Mouse (Mus musculus): ENCODE data around the gene Itm2c. TPM values are rescaled to one million over a fixed set of nuclear protein-coding genes. Genes with fewer than 3 reads are reported as not detected.

Gene Itm2c
- total and polyA plus RNA-seq, 2 experiments from 2014 or later, result 246 to 280 TPM

- Histone ChIP-seq H3K9ac (no peak overlapping the region), H3K9me3 (ENCODE audit: low read length) (0 out of 2 replicates have a peak, but pooled peaks cover 3% of the 10 kb centered on the region), H3K36me3 (ENCODE audit: insufficient read depth) (no peaks in the 10 kb centered on the region), H3K27me3 (ENCODE audit: insufficient read depth, low read length) (no peaks in the 10 kb centered on the region), H3K4me1 (ENCODE audit: insufficient read depth) (no peaks in the 10 kb centered on the region), H3K4me2 (ENCODE audit: low read depth) (no peak overlapping the region), H3K27ac (ENCODE audit: low read depth, low read length) (no peak overlapping the region), H3K4me3 (ENCODE audit: low read depth, low read length) (no peak overlapping the region)
- WGBS, result 76% methylated on average over 2 of the region's 2 CpGs
- TF ChIP-seq CTCF (IDR thresholded peaks at IDR 0.05; ENCODE audit: low read depth), result no peak
- DNase-seq (no peak), ATAC-seq (no peak)
These were observed 55.1 kb downstream of the Itm2c start for GRCm38 (mm10) chr1:85949085-85949684.

GRCm38 (mm10) chr1:85955150-85955549, 61.1 kb downstream of the Itm2c start:
- Histone ChIP-seq H3K9ac (no peak overlapping the region), H3K27ac (ENCODE audit: low read depth, low read length) (no peak overlapping the region), H3K4me2 (ENCODE audit: low read depth) (no peak overlapping the region), H3K27me3 (ENCODE audit: insufficient read depth, low read length) (no peaks in the 10 kb centered on the region), H3K4me1 (ENCODE audit: insufficient read depth) (no peaks in the 10 kb centered on the region), H3K36me3 (ENCODE audit: insufficient read depth) (no peaks in the 10 kb centered on the region), H3K9me3 (ENCODE audit: low read length) (no peaks in the 10 kb centered on the region), H3K4me3 (ENCODE audit: low read depth, low read length) (no peak overlapping the region)
- ATAC-seq (no peak), DNase-seq (no peak)
- no peak for TF ChIP-seq CTCF (IDR thresholded peaks at IDR 0.05; ENCODE audit: low read depth)
- WGBS, result 79% methylated on average over 3 of the region's 3 CpGs

- H3K4me3 ChIP-seq (ENCODE audit: low read depth, low read length), result no peak overlapping the region
- no peaks in the 10 kb centered on the region for H3K4me1 ChIP-seq (ENCODE audit: insufficient read depth)
- TF ChIP-seq CTCF (IDR thresholded peaks at IDR 0.05; ENCODE audit: low read depth), result no peak
- no peaks in the 10 kb centered on the region for H3K36me3 ChIP-seq (ENCODE audit: insufficient read depth)
- no peak overlapping the region for H3K9ac ChIP-seq
- H3K4me2 ChIP-seq (ENCODE audit: low read depth), result no peak overlapping the region
- no peak overlapping the region for H3K27ac ChIP-seq (ENCODE audit: low read depth, low read length)
- WGBS, result 78% methylated on average over 5 of the region's 5 CpGs
- no peaks in the 10 kb centered on the region for H3K9me3 ChIP-seq (ENCODE audit: low read length)
- ATAC-seq (no peak), DNase-seq (no peak)
- no peaks in the 10 kb centered on the region for H3K27me3 ChIP-seq (ENCODE audit: insufficient read depth, low read length)
These were observed 63.2 kb downstream of the Itm2c start for GRCm38 (mm10) chr1:85957290-85957689.

- no peak for TF ChIP-seq CTCF (IDR thresholded peaks at IDR 0.05; ENCODE audit: low read depth)
- 56% methylated on average over 9 of the region's 9 CpGs for WGBS
- Histone ChIP-seq H3K4me1 (ENCODE audit: insufficient read depth) (no peaks in the 10 kb centered on the region), H3K36me3 (ENCODE audit: insufficient read depth) (no peaks in the 10 kb centered on the region), H3K4me3 (ENCODE audit: low read depth, low read length) (no peak overlapping the region), H3K9me3 (ENCODE audit: low read length) (no peaks in the 10 kb centered on the region), H3K4me2 (ENCODE audit: low read depth) (no peak overlapping the region), H3K27ac (ENCODE audit: low read depth, low read length) (0 out of 2 replicates have a peak overlapping the region, but pooled peaks have one; percentile 9), H3K9ac (no peak overlapping the region), H3K27me3 (ENCODE audit: insufficient read depth, low read length) (no peaks in the 10 kb centered on the region)
- peak; percentile 74 for ATAC-seq
- DNase-seq, result peak; percentile 27
These were observed 64.0 kb downstream of the Itm2c start for GRCm38 (mm10) chr1:85957942-85958619.

Other genes starting within 250 kb of the Itm2c start
- 0.46 and 0.95 TPM in 2 replicates for gene Sp100, start 244.3 kb upstream of the Itm2c start, total RNA-seq (2014; rRNA removed)
- gene Sp100, start 244.3 kb upstream of the Itm2c start, polyA plus RNA-seq (2015; fragmentation: Nextera tagmentation; extraction: Ambion mirVana), result 0.74 and 1.1 TPM in 2 replicates
- gene A630001G21Rik, start 115.6 kb upstream of the Itm2c start, total RNA-seq (2014; rRNA removed), result 0.46 and 2.0 TPM in 2 replicates
- 0.19 and 0.25 TPM in 2 replicates for gene A630001G21Rik, start 115.6 kb upstream of the Itm2c start, polyA plus RNA-seq (2015; fragmentation: Nextera tagmentation; extraction: Ambion mirVana)
- 191 and 216 TPM in 2 replicates for gene Cab39, start 100.8 kb upstream of the Itm2c start, total RNA-seq (2014; rRNA removed)
- 41.1 and 46.1 TPM in 2 replicates for gene Cab39, start 100.8 kb upstream of the Itm2c start, polyA plus RNA-seq (2015; fragmentation: Nextera tagmentation; extraction: Ambion mirVana)
- gene 4933407L21Rik, start 34.2 kb downstream of the Itm2c start, total RNA-seq (2014; rRNA removed), result 6.7 and 9.8 TPM in 2 replicates
- 6.2 and 8.6 TPM in 2 replicates for gene 4933407L21Rik, start 34.2 kb downstream of the Itm2c start, polyA plus RNA-seq (2015; fragmentation: Nextera tagmentation; extraction: Ambion mirVana)
- gene Gpr55, start 66.7 kb downstream of the Itm2c start, total RNA-seq (2014; rRNA removed), result 0.05 and 0.08 TPM in 2 replicates
- 0.08 and 0.12 TPM in 2 replicates for gene Gpr55, start 66.7 kb downstream of the Itm2c start, polyA plus RNA-seq (2015; fragmentation: Nextera tagmentation; extraction: Ambion mirVana)
- gene Spata3, start 122.5 kb downstream of the Itm2c start, total RNA-seq (2014; rRNA removed), result 0.54 TPM in 1 of 2 replicates, not detected in the other
- 0.92 and 0.94 TPM in 2 replicates for gene Spata3, start 122.5 kb downstream of the Itm2c start, polyA plus RNA-seq (2015; fragmentation: Nextera tagmentation; extraction: Ambion mirVana)
- 22.6 and 30.5 TPM in 2 replicates for gene 2810459M11Rik, start 151.6 kb downstream of the Itm2c start, total RNA-seq (2014; rRNA removed)
- gene 2810459M11Rik, start 151.6 kb downstream of the Itm2c start, polyA plus RNA-seq (2015; fragmentation: Nextera tagmentation; extraction: Ambion mirVana), result 9.3 and 13.6 TPM in 2 replicates
- gene Psmd1, start 170.1 kb downstream of the Itm2c start, total RNA-seq (2014; rRNA removed), result 106 and 133 TPM in 2 replicates
- gene Psmd1, start 170.1 kb downstream of the Itm2c start, polyA plus RNA-seq (2015; fragmentation: Nextera tagmentation; extraction: Ambion mirVana), result 164 and 184 TPM in 2 replicates
- gene Htr2b, start 217.7 kb downstream of the Itm2c start, total RNA-seq (2014; rRNA removed), result 0.08 TPM in 1 of 2 replicates, not detected in the other
- 0.22 TPM in 1 of 2 replicates, not detected in the other for gene Htr2b, start 217.7 kb downstream of the Itm2c start, polyA plus RNA-seq (2015; fragmentation: Nextera tagmentation; extraction: Ambion mirVana)
- 1.5 and 1.8 TPM in 2 replicates for gene Gm21972, start 239.4 kb downstream of the Itm2c start, total RNA-seq (2014; rRNA removed)
- 0.52 and 0.54 TPM in 2 replicates for gene Gm21972, start 239.4 kb downstream of the Itm2c start, polyA plus RNA-seq (2015; fragmentation: Nextera tagmentation; extraction: Ambion mirVana)

All from forebrain, postnatal 0 days (tissue).